Mouse (Mus musculus): Measurements from ENCODE around the gene Pax7.

GRCm38 (mm10) chr4:139852219-139853035, 19.1 kb upstream of the Pax7 start:
- TF ChIP-seq GATA1 (IDR thresholded peaks at IDR 0.05; ENCODE audit: low read length) (no peak), TAL1 (IDR thresholded peaks at IDR 0.05; ENCODE audit: low read length) (no peak)

All from erythroblast, embryonic 14.5 days (primary cell).